Mouse (Mus musculus) hindbrain, embryonic 15.5 days (tissue): ENCODE results near the gene Lamp5. TPM values are rescaled to one million over a fixed set of nuclear protein-coding genes. Genes with fewer than 3 reads are reported as not detected.

Experiments used
- ATAC-seq: fragments of 200-750 bp; cut with Nextera tagmentation; 2 replicates; pipeline ENCODE4 v1.8.0; 2017; ENCODE audit warnings: low read depth, moderate number of reproducible peaks, moderate TSS enrichment; ENCODE audit not compliant: low FRiP score
- H3K27ac ChIP-seq: fragments of 300-500 bp; sonication (generic); replicated peaks from 2 replicates; pipeline ENCODE4 v1.5.1; 2015; ENCODE audit warnings: mild to moderate bottlenecking, inconsistent platforms
- H3K27me3 ChIP-seq: fragments of 300-500 bp; sonication (generic); 2 replicates; pipeline ENCODE4 v1.6.1; 2015; ENCODE audit warnings: control low read depth, inconsistent platforms
- H3K36me3 ChIP-seq: fragments of 300-500 bp; sonication (generic); 2 replicates; pipeline ENCODE4 v1.6.1; 2015; ENCODE audit warnings: control low read depth, inconsistent platforms
- H3K4me1 ChIP-seq: fragments of 300-500 bp; sonication (generic); replicated peaks from 2 replicates; pipeline ENCODE4 v1.6.1; 2015; ENCODE audit warnings: control low read depth, inconsistent platforms
- H3K4me2 ChIP-seq: fragments of 300-500 bp; sonication (generic); 2 replicates; pipeline ENCODE4 v1.6.1; 2015; ENCODE audit warnings: moderate library complexity, mild to moderate bottlenecking, inconsistent platforms
- H3K4me3 ChIP-seq: fragments of 300-500 bp; sonication (generic); 2 replicates; pipeline ENCODE4 v1.5.1; 2015; ENCODE audit warnings: mild to moderate bottlenecking, inconsistent platforms
- H3K9ac ChIP-seq: fragments of 300-500 bp; sonication (generic); 2 replicates; pipeline ENCODE4 v1.6.1; 2015; ENCODE audit warnings: inconsistent platforms
- H3K9me3 ChIP-seq: fragments of 300-500 bp; sonication (generic); 2 replicates; pipeline ENCODE4 v1.6.1; 2016; ENCODE audit warnings: control low read depth, inconsistent platforms
- WGBS: fragments of 180-500 bp; shearing (Covaris S2); methylation state at CpG from one replicate; pipeline ENCODE4 v1.1.7; 2015; 5-methylcytosine and 5-hydroxymethylcytosine counted together
- polyA plus RNA-seq: library from polyadenylated mRNA; unstranded; fragments of >200 nt; fragmentation: Nextera tagmentation; extraction: Ambion mirVana; gene quantifications from 2 replicates; pipeline ENCODE4 v1.2.1, GENCODE M21; 2015

Lamp5 gene
- polyA plus RNA-seq, 1 experiment from 2014 or later: 193 TPM

- Histone ChIP-seq H3K4me2 (no peak overlapping the region), H3K27me3 (no peaks in the 10 kb centered on the region), H3K9me3 (no peaks in the 10 kb centered on the region), H3K36me3 (0 out of 2 replicates have a peak, but pooled peaks cover 5% of the 10 kb centered on the region), H3K27ac (no peak overlapping the region), H3K4me1 (no peaks in the 10 kb centered on the region), H3K9ac (no peak overlapping the region), H3K4me3 (no peak overlapping the region)
- no peak for ATAC-seq
- WGBS: 87% methylated on average over 3 of the region's 3 CpGs
Observed at GRCm38 (mm10) chr2:136097143-136097542, 45.1 kb downstream of the Lamp5 start.

- Histone ChIP-seq H3K4me1 (peaks cover 41% of the 10 kb centered on the region), H3K36me3 (no peaks in the 10 kb centered on the region), H3K9me3 (no peaks in the 10 kb centered on the region), H3K27ac (peak overlapping the region; percentile 93), H3K4me3 (no peak overlapping the region), H3K4me2 (peak overlapping the region; percentile 17; the same call in 1 of the 2 replicates), H3K27me3 (no peaks in the 10 kb centered on the region), H3K9ac (no peak overlapping the region)
- ATAC-seq: peak; percentile 72
Observed at GRCm38 (mm10) chr2:136107597-136107996, 55.6 kb downstream of the Lamp5 start.

GRCm38 (mm10) chr2:136108124-136109037, 56.3 kb downstream of the Lamp5 start:
- H3K9me3 ChIP-seq: no peaks in the 10 kb centered on the region
- H3K4me1 ChIP-seq: peaks cover 42% of the 10 kb centered on the region

GRCm38 (mm10) chr2:136109038-136109363, 57.0 kb downstream of the Lamp5 start:
- 0% methylated on average over 2 of the region's 2 CpGs for WGBS
- peak; percentile 17; the same call in 1 of the 2 replicates for ATAC-seq
- no peaks in the 10 kb centered on the region for H3K27me3 ChIP-seq
- peaks cover 47% of the 10 kb centered on the region for H3K4me1 ChIP-seq
- peak overlapping the region; percentile 9; the same call in 1 of the 2 replicates for H3K9ac ChIP-seq
- H3K36me3 ChIP-seq: no peaks in the 10 kb centered on the region
- peak overlapping the region; percentile 93 for H3K27ac ChIP-seq
- no peak overlapping the region for H3K4me3 ChIP-seq
- H3K9me3 ChIP-seq: no peaks in the 10 kb centered on the region
- peak overlapping the region; percentile 30 for H3K4me2 ChIP-seq

More at GRCm38 (mm10) chr2:136108124-136109037, 56.3 kb downstream of the Lamp5 start:
- Histone ChIP-seq H3K27me3 (no peaks in the 10 kb centered on the region), H3K9ac (peak overlapping the region; percentile 9; the same call in 1 of the 2 replicates), H3K36me3 (no peaks in the 10 kb centered on the region), H3K4me2 (peak overlapping the region; percentile 30), H3K27ac (peak overlapping the region; percentile 93), H3K4me3 (no peak overlapping the region)
- ATAC-seq: peak; percentile 89
- 4% methylated on average over 6 of the region's 6 CpGs for WGBS

GRCm38 (mm10) chr2:136113374-136113773, 61.3 kb downstream of the Lamp5 start:
- H3K27me3 ChIP-seq: no peaks in the 10 kb centered on the region
- H3K9ac ChIP-seq: no peak overlapping the region
- no peaks in the 10 kb centered on the region for H3K36me3 ChIP-seq
- no peak for ATAC-seq
- H3K4me2 ChIP-seq: no peak overlapping the region
- H3K9me3 ChIP-seq: no peaks in the 10 kb centered on the region
- no peak overlapping the region for H3K4me3 ChIP-seq
- WGBS: 55% methylated on average over 6 of the region's 6 CpGs
- peaks cover 33% of the 10 kb centered on the region for H3K4me1 ChIP-seq
- peak overlapping the region; percentile 46; the same call in 1 of the 2 replicates for H3K27ac ChIP-seq

GRCm38 (mm10) chr2:136118006-136118405, 66.0 kb downstream of the Lamp5 start:
- no peaks in the 10 kb centered on the region for H3K27me3 ChIP-seq
- no peaks in the 10 kb centered on the region for H3K9me3 ChIP-seq
- no peaks in the 10 kb centered on the region for H3K36me3 ChIP-seq
- no peak overlapping the region for H3K4me3 ChIP-seq
- no peak overlapping the region for H3K27ac ChIP-seq
- 88% methylated on average over 2 of the region's 2 CpGs for WGBS
- ATAC-seq: no peak
- H3K4me2 ChIP-seq: no peak overlapping the region
- peaks cover 19% of the 10 kb centered on the region for H3K4me1 ChIP-seq
- no peak overlapping the region for H3K9ac ChIP-seq
